Mouse (Mus musculus): ENCODE results near the gene Cfdp1. TPM values are rescaled to one million over a fixed set of nuclear protein-coding genes. Genes with fewer than 3 reads are reported as not detected.

Cfdp1 gene
- total and polyA plus RNA-seq, 2 experiments from 2014 or later, result 121 to 195 TPM

DNA sequence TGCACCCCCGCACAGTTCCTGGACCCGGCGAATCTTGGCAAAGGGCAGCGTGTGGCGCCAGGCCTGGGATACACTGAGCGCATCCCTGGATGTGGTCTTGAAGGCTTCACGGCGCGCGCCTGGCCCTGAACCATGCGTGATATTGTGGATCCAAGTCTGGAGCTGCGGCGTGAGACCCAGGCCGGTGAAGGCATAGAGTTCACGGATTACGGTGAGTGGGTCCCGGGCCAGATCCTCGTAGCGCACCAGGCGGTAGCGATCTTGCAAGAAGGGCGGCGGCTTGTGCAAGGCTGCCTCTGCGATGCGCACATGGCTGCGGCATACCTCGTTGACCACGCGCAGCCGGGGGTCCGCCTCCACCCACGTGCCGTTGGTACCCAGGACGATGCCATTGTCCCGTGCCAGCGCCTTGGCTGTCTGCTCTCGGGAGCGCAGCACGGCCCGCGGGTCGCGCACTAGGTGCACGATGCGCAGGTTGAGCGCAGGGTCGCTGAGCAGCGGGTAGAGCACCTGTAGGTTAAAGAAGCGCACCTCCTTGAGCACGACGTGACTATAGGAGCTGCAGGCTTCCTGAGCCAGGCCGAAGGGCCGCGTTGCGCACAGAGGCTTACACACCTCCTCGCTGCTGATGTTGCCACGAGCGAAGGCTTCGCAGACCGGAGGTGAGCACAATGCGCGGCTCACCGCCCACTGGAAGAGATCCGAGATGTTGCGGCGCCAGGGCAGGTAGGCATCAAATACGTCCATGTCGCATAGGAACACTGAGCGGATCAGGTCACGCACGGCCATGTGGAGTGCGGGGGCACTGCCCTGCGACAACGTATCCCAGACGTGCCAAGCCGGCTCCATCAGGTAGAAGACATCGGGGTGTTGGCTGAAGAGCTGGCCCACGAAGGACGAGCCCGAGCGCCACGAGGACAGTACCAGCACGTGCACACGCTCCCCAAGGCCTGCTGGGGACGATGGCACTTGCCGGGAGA lies 36.1 kb upstream of the Cfdp1 start:
- H3K27ac ChIP-seq (ENCODE audit: low read depth, low read length), result no peak overlapping the region
- TF ChIP-seq CTCF (IDR thresholded peaks at IDR 0.05; ENCODE audit: low read depth), result no peak
- H3K36me3 ChIP-seq (ENCODE audit: insufficient read depth), result no peaks in the 10 kb centered on the region
- peak overlapping the region; percentile 39 for H3K4me3 ChIP-seq (ENCODE audit: low read depth, low read length)
- H3K9ac ChIP-seq, result peak overlapping the region; percentile 37
- WGBS, result 11% methylated on average over 85 of the region's 86 CpGs
- H3K4me1 ChIP-seq (ENCODE audit: insufficient read depth), result no peaks in the 10 kb centered on the region
- peaks cover 13% of the 10 kb centered on the region for H3K27me3 ChIP-seq (ENCODE audit: insufficient read depth, low read length)
- peak; percentile 51 for DNase-seq
- ATAC-seq, result peak; percentile 51
- H3K9me3 ChIP-seq (ENCODE audit: low read length), result no peaks in the 10 kb centered on the region
- peak overlapping the region; percentile 67 for H3K4me2 ChIP-seq (ENCODE audit: low read depth)

- no peak for DNase-seq
- no peaks in the 10 kb centered on the region for H3K9me3 ChIP-seq (ENCODE audit: low read length)
- H3K4me1 ChIP-seq (ENCODE audit: insufficient read depth), result no peaks in the 10 kb centered on the region
- no peak overlapping the region for H3K4me2 ChIP-seq (ENCODE audit: low read depth)
- 33% methylated on average over 7 of the region's 7 CpGs for WGBS
- peaks cover 13% of the 10 kb centered on the region for H3K27me3 ChIP-seq (ENCODE audit: insufficient read depth, low read length)
- H3K36me3 ChIP-seq (ENCODE audit: insufficient read depth), result no peaks in the 10 kb centered on the region
- ATAC-seq, result no peak
- H3K9ac ChIP-seq, result no peak overlapping the region
- H3K27ac ChIP-seq (ENCODE audit: low read depth, low read length), result no peak overlapping the region
- no peak overlapping the region for H3K4me3 ChIP-seq (ENCODE audit: low read depth, low read length)
- TF ChIP-seq CTCF (IDR thresholded peaks at IDR 0.05; ENCODE audit: low read depth), result no peak
Observed at GRCm38 (mm10) chr8:111888091-111888650, 34.1 kb upstream of the Cfdp1 start.

DNA sequence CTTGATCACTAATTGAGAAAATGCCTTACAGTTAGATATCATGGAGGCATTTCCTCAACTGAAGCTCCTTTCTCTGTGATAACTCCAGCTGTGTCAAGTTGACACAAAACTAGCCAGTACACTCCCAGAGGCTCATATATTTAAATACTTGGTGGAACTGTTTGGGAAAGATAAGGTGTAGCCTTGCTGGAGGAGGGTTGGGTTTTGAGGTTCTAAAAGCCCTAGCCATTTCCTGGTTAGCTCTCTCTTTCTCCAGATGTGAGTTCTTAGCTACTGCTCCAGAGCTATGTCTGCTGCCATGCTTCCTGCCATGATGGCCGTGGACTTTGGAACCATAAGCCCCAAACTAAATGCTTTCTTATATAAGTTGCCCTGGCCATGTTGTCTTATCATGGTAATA lies 33.4 kb upstream of the Cfdp1 start:
- Histone ChIP-seq H3K9ac (no peak overlapping the region), H3K9me3 (ENCODE audit: low read length) (no peaks in the 10 kb centered on the region), H3K27ac (ENCODE audit: low read depth, low read length) (no peak overlapping the region), H3K4me1 (ENCODE audit: insufficient read depth) (no peaks in the 10 kb centered on the region), H3K4me3 (ENCODE audit: low read depth, low read length) (no peak overlapping the region), H3K4me2 (ENCODE audit: low read depth) (no peak overlapping the region), H3K36me3 (ENCODE audit: insufficient read depth) (no peaks in the 10 kb centered on the region), H3K27me3 (ENCODE audit: insufficient read depth, low read length) (peaks cover 13% of the 10 kb centered on the region)
- TF ChIP-seq CTCF (IDR thresholded peaks at IDR 0.05; ENCODE audit: low read depth), result no peak
- 89% methylated on average over 1 of the region's 1 CpGs for WGBS
- DNase-seq, result no peak
- ATAC-seq, result no peak

DNA sequence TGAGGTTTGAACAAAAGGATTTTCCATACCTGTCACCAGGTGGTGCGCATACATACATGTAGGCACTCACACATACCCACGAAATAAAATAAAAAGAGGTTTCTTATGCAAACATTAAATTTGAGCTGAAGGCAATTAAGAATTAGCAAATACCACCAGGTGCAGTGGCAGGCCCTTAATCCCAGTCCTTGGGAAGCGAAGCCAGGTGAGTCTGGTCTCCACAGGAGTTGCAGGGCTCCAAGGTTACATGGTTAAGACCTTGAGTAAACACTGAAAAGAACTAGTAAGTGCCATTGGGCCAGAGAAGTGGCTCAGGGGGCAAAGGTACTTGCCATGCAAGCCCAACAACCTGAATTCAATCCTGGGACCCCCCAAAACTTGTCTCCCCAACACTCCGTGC lies 29.5 kb upstream of the Cfdp1 start:
- WGBS, result 89% methylated on average over 4 of the region's 4 CpGs
- ATAC-seq (no peak), DNase-seq (no peak)
- no peaks in the 10 kb centered on the region for H3K9me3 ChIP-seq (ENCODE audit: low read length)
- no peak overlapping the region for H3K4me3 ChIP-seq (ENCODE audit: low read depth, low read length)
- H3K36me3 ChIP-seq (ENCODE audit: insufficient read depth), result no peaks in the 10 kb centered on the region
- no peak overlapping the region for H3K4me2 ChIP-seq (ENCODE audit: low read depth)
- H3K27me3 ChIP-seq (ENCODE audit: insufficient read depth, low read length), result no peaks in the 10 kb centered on the region
- H3K27ac ChIP-seq (ENCODE audit: low read depth, low read length), result no peak overlapping the region
- no peak for TF ChIP-seq CTCF (IDR thresholded peaks at IDR 0.05; ENCODE audit: low read depth)
- no peak overlapping the region for H3K9ac ChIP-seq
- H3K4me1 ChIP-seq (ENCODE audit: insufficient read depth), result no peaks in the 10 kb centered on the region

GRCm38 (mm10) chr8:111881591-111881990 lies 27.5 kb upstream of the Cfdp1 start:
- DNase-seq (peak; percentile 58), ATAC-seq (no peak)
- 2% methylated on average over 2 of the region's 2 CpGs for WGBS

DNA sequence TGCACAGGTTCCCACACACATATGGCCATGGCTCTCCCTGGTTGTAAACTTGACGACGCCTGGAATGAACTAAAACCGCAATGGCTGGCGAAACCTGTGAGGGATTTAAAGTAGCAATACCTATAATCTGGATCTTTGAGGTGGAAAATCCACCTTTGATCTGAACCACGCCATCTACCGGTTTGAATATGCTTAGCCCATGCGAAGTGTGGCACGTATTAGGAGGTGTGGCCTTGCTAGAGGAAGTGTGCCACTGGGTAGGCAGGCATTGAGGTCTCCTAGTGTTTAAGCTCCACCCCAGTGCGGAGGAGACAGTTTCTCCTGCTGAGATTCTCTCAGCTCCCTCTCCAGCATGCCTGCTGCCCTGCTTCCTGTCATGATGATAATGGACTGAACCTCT lies 23.6 kb upstream of the Cfdp1 start:
- ATAC-seq (no peak), DNase-seq (no peak)
- Histone ChIP-seq H3K4me2 (ENCODE audit: low read depth) (no peak overlapping the region), H3K9me3 (ENCODE audit: low read length) (no peaks in the 10 kb centered on the region), H3K27ac (ENCODE audit: low read depth, low read length) (no peak overlapping the region), H3K9ac (no peak overlapping the region), H3K36me3 (ENCODE audit: insufficient read depth) (no peaks in the 10 kb centered on the region), H3K27me3 (ENCODE audit: insufficient read depth, low read length) (no peaks in the 10 kb centered on the region), H3K4me1 (ENCODE audit: insufficient read depth) (0 out of 2 replicates have a peak, but pooled peaks cover 5% of the 10 kb centered on the region), H3K4me3 (ENCODE audit: low read depth, low read length) (no peak overlapping the region)
- WGBS, result 71% methylated on average over 9 of the region's 9 CpGs
- TF ChIP-seq CTCF (IDR thresholded peaks at IDR 0.05; ENCODE audit: low read depth), result peak; percentile 7; the same call in 1 of the 2 replicates

More at GRCm38 (mm10) chr8:111881591-111881990, 27.5 kb upstream of the Cfdp1 start:
- Histone ChIP-seq H3K27me3 (ENCODE audit: insufficient read depth, low read length) (no peaks in the 10 kb centered on the region), H3K4me1 (ENCODE audit: insufficient read depth) (no peaks in the 10 kb centered on the region), H3K4me2 (ENCODE audit: low read depth) (no peak overlapping the region), H3K36me3 (ENCODE audit: insufficient read depth) (no peaks in the 10 kb centered on the region), H3K4me3 (ENCODE audit: low read depth, low read length) (no peak overlapping the region), H3K9ac (no peak overlapping the region), H3K9me3 (ENCODE audit: low read length) (no peaks in the 10 kb centered on the region), H3K27ac (ENCODE audit: low read depth, low read length) (no peak overlapping the region)
- TF ChIP-seq CTCF (IDR thresholded peaks at IDR 0.05; ENCODE audit: low read depth), result peak; percentile 78

Data from forebrain, postnatal 0 days (tissue).